Mouse (Mus musculus): ENCODE data around the gene Rgs7.

Rgs7 gene

DNA sequence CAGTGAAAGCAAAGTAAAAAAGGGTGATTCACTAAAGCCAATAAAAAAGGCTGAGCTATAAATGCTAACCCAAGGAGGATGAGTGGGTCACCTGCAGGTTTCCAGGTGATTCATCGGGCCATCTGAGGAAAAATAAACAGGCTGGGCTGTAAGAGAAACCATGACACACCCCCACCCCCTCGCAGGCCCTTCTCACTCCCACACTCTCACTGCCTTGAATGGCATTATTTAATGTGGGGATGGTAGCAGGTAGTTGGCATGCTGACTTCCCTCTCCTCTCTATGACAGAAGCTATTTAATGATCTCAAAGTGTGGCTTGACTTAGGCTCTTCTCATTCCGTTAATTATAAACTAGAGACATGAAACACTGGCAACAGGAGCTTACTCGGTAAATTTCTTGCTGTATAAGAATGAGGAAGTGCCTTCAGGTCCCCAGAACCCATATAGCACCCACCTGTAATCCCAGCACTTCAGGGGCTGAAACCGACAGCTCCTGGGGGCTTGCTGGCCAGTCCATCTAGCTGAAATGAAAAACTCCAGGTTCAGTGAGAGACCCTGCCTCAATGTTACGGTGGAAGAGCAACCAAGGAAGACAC, 38.2 kb downstream of the Rgs7 start:
- no peak for TF ChIP-seq GATA4 (IDR thresholded peaks at IDR 0.05; ENCODE audit: insufficient replicate concordance, low read length)

DNA sequence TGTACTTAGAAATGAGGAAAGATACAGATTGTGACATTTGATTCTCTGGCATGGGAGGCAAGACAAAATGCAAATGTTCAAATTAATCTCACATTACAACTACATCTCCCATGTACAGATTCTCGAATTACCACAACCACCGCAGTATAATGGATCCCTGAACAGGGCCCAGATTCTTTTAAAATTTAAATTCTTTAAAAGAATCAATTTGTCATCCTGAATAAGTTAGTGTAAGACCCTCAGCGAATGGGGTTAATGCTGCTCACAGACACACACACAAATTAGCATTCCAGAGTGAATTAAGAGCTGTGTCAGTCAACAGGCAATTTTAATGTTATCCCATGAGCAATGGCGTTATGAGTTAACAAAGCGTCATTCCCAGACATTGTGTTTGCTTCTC, 44.3 kb downstream of the Rgs7 start:
- TF ChIP-seq GATA4 (IDR thresholded peaks at IDR 0.05; ENCODE audit: insufficient replicate concordance, low read length), result no peak

DNA sequence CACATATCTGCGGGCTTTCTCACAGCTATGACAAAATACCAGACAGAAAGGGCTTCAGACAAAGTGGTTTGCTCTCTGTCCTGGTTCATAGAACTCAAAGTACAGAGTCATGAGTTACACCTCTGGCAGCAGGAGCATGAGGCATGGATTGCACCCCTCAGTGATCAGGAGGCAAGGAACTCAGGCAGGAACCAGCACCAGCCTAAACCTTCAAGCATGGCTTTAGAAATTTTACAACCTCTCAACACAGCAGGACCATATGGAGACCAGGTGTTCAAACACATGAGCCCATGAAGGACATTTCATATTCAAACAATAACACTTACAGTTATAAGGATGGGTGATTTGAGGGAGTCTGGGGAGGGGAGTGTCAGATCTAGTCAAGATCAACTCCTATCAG, 49.4 kb downstream of the Rgs7 start:
- no peak for TF ChIP-seq GATA4 (IDR thresholded peaks at IDR 0.05; ENCODE audit: insufficient replicate concordance, low read length)

DNA sequence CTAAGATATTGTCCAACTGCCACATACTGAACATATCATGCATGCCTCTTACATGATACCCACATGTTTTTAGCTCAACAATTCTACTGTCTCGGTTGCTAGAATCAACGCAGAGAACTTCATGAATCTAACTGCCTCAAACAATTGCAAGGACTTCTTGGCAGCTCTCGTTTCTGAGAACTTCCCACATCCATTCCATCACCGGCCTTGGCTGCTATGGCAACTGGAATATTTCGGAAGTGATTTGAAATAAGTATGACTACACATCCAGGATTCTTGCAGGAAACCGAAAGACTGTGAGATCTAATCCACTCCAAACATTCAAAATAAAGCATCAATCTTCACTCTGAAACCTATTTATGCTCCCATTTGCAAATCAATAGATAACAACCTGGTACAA, 50.3 kb downstream of the Rgs7 start:
- TF ChIP-seq GATA4 (IDR thresholded peaks at IDR 0.05; ENCODE audit: insufficient replicate concordance, low read length), result no peak

DNA sequence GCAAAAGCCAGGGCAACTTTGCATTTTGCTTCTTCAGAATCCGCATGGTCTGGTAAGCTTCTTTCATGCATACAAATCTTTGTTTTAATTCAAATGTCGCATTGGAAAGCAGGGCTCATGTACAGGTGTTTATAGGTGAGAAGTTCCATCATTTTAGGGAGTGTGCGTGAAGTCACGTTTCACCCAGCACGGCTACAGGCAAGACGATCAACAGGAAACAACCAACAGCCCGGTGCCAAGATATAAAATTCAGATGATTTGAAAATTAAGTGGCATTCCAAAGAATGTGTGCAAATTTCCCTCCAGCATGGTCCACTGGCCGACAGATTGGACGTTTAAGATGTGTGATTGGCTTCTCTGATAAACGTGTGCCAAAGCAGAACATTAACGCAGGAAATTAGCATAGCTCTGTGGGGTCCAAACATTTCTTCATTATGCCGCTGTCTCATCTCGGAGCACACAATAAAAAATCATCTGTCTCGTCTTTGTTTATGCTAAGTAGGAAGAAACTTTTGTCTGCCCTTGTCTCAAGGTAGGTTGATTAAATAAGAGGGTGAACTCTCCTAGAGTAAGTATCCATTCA, 58.6 kb downstream of the Rgs7 start:
- no peak for TF ChIP-seq GATA4 (IDR thresholded peaks at IDR 0.05; ENCODE audit: insufficient replicate concordance, low read length)

DNA sequence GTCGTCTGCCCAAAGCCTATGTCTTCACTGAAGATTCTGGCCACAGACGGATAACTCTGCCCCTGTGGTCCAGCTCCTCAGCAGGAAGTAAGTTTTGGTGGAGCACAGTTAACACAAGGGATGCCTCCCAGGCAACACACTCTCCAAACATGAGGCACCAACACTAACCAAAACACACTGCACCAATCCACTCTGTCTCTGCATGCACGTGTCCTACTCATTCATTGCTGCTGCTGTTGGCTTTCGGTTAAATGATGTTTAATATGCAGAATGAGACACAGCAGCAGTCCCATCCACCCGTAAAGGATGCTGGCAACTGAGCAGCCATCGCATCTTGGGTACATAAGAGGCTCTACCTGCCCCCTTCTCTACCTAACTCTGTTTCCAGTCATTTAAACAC, 59.2 kb downstream of the Rgs7 start:
- TF ChIP-seq GATA4 (IDR thresholded peaks at IDR 0.05; ENCODE audit: insufficient replicate concordance, low read length), result no peak

DNA sequence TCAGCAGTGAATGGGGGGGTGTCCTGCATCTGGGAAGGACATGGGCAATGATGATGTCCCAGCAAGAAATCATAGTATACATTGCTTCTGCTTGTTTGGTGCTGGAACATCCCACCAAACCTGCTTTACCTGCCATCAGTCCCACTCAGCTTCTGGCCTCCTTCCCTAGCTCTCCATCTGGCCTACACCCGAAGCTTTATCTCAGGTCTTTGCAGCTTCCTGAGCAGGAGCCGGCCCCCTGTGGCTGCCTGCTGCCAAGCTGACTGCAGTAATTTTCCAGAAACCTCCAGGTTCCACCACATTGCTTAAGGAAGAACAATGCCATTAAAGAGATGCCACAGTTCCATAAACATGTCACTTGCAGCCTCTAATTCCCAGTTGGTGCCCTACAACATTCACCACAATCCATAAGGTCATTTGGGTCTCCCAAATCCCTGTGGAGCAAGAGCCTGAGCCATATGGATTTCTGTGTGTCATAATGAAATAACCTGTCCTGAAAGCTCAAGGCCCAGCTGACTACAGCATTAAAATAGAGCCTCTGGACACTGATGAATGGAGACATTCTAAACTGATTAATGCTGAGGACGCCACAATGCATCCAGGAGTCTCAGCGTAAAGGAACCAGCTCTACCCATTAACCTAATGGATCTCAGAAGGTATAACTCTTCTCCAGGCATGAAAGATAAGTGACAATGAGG, 60.8 kb downstream of the Rgs7 start:
- no peak for TF ChIP-seq GATA4 (IDR thresholded peaks at IDR 0.05; ENCODE audit: insufficient replicate concordance, low read length)

DNA sequence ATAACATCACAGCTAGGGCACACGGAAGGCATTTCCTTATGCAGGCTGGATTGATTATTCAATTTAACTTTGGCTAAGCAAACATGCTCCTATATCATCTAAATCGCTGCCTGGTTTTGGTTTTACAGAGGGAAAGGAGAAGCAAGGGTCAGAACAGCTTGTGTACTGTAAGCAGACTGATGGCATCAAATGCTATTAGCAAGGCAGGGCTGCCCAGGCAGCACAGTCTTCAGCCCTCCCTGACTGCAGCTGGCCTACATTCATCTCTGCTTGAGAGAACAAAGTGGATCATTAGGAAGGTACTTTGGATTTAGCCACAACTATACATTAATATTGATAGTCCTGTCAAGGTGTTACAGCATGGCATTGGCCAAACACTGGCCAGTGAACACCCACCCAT, 65.2 kb downstream of the Rgs7 start:
- TF ChIP-seq GATA4 (IDR thresholded peaks at IDR 0.05; ENCODE audit: insufficient replicate concordance, low read length), result no peak

DNA sequence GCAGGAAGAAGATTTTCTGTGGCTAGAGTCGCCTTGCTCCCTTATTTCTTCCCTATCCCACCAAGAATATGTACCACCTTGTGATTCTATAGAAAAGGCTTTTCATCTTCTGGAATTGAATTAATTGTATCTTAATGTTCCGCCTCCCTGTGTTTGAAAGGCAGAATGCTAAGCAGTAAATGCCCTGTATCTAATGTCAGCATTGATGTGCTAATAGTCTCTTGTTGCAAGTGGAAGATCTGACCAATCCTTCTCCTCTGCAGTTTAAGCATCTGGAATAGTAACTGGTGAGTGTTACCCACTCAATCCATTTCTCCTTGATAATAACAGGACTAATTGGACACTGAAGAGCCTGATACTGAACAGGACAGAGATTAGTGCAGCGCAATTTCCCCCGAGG, 65.9 kb downstream of the Rgs7 start:
- no peak for TF ChIP-seq GATA4 (IDR thresholded peaks at IDR 0.05; ENCODE audit: insufficient replicate concordance, low read length)

DNA sequence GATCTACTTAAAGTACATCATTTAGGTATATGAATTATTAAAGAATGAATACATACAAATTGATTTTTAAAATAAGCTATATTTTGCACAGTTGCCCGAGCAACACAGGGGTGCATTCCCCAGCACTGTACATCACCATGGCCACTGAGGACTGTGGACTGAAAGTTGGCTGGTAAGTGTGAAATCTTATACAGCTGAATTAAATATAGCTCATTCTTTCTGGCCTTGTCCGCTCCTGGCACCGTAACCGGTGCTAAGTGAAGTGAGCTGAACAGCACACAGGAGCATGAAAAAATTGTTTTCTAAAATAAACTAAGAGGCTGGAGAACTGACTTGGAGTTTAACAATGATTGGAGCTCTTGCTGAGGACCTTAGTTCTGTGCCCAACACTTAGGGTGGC, 71.4 kb downstream of the Rgs7 start:
- TF ChIP-seq GATA4 (IDR thresholded peaks at IDR 0.05; ENCODE audit: insufficient replicate concordance, low read length), result no peak

DNA sequence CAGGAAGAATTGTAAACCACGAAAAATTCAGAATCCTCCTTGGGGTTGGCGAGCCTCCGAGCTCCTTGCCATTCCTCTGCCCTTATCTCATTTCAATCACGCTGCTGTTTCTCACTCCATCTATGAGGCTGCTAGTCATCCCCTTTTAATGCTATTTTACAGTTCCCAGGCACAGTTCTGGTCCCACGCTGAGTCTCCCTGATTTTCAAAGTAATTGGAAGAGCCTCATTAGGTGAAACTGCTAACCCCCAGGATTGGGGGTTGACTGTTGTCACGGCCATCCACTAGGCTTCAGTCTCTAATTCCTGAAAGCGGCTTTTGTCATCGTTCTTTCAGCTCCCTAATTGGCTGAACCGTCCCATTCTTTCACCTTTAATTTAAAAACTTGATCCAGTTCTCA, 76.6 kb downstream of the Rgs7 start:
- no peak for TF ChIP-seq GATA4 (IDR thresholded peaks at IDR 0.05; ENCODE audit: insufficient replicate concordance, low read length)

DNA sequence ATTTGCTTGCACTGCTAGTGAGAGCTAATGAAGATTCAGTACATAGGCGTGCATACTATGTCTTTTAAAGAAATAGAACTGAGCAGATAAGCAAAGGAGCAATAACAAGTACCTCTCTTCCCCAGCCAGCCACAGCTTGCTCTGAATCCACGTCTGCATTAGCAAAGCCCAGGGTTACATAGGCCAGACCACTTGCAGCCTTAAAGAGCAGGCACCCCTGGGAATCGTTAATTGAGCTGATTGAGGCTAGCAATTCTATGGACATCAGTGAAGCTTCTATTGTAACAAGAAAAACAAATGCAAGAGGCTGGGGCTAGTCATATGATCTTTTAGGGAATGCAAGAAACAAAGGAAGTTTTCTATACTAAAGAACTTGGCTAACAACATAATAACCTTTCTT, 81.9 kb downstream of the Rgs7 start:
- no peak for TF ChIP-seq GATA4 (IDR thresholded peaks at IDR 0.05; ENCODE audit: insufficient replicate concordance, low read length)

DNA sequence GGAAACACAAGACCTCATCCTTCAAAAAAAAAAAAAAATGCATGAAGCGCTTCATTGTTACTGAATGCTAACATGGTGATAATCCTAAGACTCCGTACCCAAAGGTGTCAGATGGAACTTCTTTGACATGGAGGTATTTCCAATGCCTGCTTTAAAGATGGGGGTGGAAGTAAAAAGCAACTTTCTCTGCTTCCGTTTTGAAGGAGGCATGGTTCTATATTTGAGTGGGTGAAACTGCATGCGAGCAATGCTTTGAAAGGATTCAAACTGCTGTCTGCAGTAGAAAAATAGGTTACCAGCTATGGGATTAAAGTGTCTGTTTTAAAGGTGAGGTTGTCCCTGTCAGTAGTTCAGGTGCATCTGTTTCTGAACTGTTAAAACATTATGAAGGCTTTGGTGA, 100.4 kb downstream of the Rgs7 start:
- TF ChIP-seq GATA4 (IDR thresholded peaks at IDR 0.05; ENCODE audit: insufficient replicate concordance, low read length), result no peak

DNA sequence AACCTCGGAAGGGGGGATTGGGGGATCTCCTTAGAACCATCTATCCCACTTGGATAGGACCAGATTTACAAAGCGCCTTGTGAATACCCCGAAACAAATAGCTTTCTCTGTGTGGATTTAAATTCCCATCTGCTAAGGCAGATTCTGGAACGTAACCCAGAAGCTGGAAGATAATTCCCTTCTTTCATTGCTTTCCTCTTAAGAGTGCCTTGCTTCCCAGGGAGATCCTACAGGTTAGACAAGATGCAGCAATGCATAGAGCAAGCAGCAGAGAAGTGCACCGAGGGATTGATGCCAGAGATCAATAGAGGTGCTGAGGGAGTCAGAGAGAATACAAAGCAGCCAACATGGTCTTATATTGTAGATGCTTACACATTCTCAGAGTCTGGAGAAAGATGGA, 103.0 kb downstream of the Rgs7 start:
- TF ChIP-seq GATA4 (IDR thresholded peaks at IDR 0.05; ENCODE audit: insufficient replicate concordance, low read length), result no peak

DNA sequence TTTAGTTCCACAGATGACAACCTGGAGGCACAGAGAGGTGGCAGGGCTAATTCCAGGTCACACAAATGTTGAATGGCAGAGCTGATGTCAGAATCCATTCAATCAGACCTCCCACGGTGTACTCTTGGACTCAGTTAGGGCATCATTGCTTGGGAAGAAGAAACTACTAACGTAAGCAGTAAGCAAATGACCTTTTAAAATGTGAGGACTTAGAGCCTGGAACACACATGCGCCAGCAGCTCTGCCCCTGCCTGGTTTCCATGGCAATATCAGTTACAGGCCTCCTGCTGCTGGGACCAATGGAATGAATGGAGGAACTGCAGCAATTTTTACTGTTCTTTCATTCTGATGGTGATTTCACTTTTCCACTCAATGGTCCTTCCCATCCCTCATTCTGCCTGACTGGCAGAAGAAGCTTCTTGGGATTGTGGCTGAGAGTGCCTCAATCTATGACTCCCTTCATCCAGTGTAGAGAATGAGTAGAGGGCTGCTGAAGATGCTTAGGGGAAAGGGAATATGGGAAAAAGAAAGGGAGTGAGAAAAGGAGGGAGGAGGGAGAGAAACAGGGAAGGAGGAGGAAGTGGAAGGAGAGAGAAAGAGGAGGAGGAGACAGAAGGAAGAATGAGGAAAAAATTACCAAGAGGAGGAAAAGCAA, 106.6 kb downstream of the Rgs7 start:
- no peak for TF ChIP-seq GATA4 (IDR thresholded peaks at IDR 0.05; ENCODE audit: insufficient replicate concordance, low read length)

DNA sequence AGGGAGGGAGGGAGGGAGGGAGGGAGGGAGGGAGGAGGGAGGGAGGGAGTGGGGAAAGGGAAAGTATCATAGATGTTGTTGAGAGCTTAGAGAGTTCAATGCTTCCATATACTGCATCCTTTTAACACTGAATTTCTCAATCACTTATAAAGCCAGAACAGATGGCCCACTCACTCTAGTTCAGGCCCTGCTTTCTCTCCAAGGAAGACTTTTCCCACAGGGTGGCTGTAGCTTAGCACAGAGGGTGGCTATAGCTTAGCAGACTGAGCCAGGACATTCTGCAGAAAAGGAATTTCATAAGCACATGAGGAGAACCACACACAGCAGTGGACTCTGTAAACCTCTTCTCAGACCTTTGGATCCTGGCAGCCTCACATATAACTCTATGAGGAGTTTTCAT, 119.7 kb downstream of the Rgs7 start:
- no peak for TF ChIP-seq GATA4 (IDR thresholded peaks at IDR 0.05; ENCODE audit: insufficient replicate concordance, low read length)

All from liver, adult (tissue).